Mouse (Mus musculus) 416B (cell line): Measurements from ENCODE around the gene Synpo2.

Experiments
- DNase-seq: peaks from one replicate; pipeline ENCODE4 v3.0.0; 2011; ENCODE audit warnings: low read depth

The Synpo2 gene

DNA sequence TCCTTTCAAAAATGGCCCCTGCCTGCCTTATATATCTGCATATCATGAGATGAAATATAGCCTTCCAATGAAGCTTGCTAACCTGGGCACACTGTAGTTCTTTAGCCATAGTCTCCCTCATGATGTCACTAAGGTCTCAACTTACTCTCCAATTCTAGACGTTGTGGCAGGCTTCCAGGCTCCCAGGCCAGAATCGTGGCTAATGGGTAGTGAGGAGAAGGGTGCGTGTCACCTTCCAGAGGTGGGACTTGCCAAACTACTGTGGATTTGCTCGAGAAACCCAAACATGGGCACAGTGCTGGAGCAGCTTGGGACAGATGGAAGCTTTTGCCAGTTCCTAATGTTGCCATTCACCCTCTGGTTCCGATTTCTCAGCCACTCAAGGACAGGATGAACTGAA lies 69.5 kb downstream of the Synpo2 start:
- no peak for DNase-seq

- DNase-seq: no peak
Measured at GRCm38 (mm10) chr3:123164183-123164582, 71.8 kb downstream of the Synpo2 start.

- DNase-seq: no peak
Measured at GRCm38 (mm10) chr3:123163192-123163523, 72.8 kb downstream of the Synpo2 start.

GRCm38 (mm10) chr3:123162289-123163191 lies 73.4 kb downstream of the Synpo2 start:
- DNase-seq: no peak

- DNase-seq: peak; percentile 51
Measured at GRCm38 (mm10) chr3:123160792-123161191, 75.2 kb downstream of the Synpo2 start.

GRCm38 (mm10) chr3:123159139-123159824 lies 76.7 kb downstream of the Synpo2 start:
- DNase-seq: peak; percentile 61

DNA sequence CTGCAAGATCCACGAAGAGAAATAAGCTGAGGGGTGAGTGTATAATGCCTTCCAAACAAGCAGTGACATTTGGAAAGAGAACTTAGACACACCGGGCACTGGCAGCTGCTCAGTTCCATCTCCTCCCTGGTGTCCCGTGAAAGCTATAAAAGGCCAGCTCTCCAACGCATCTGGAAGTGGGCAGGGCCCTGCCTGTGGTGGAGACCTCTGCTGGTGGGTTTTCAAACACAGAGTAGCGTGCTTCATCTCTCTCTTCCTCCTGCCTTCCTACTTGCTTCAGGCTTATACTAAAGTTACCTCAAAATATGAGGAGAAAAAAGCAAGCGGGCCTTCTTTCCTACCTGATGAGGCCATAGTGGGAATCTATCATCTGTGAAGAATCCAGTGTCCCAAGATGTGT lies 77.4 kb downstream of the Synpo2 start:
- peak; percentile 18 for DNase-seq

DNA sequence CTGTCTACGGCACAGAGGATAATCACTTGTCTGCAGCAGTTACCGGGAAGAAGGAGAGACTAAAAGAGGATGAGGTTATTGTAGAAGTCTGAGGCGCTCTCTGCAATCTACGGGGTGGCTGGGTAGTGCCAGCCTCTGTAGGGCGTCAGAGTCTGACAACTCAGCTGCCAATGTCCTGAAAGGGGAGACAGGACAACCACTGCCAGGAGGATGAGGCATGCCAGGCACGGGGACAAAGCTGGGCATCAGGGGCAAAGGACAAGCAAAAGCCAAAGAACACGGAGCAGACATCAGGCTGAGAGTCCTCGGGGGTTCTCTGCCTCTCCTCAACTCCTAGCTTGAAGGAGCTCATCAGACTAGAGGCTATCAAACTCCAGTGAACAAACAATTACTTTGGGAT lies 82.6 kb downstream of the Synpo2 start:
- DNase-seq: no peak

DNA sequence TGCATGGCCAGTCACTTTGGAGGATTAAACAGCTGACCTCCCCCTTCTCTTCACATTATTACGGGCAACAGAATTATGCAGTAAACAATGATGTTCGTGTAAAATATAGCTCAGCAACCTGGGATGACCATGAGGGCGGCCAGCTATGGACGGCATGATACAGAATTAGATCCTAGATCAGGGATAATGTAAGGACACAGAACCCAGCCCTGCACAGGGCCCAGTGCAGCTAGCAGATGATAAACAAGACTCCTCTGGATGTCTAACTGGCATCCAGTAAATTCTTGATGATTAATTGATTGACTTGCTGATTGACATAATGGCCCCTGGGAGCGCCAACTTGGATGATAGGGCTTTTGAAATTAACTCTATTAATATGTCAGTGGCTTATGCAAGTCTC lies 83.0 kb downstream of the Synpo2 start:
- DNase-seq: no peak

GRCm38 (mm10) chr3:123150523-123151135 lies 85.3 kb downstream of the Synpo2 start:
- no peak for DNase-seq

DNA sequence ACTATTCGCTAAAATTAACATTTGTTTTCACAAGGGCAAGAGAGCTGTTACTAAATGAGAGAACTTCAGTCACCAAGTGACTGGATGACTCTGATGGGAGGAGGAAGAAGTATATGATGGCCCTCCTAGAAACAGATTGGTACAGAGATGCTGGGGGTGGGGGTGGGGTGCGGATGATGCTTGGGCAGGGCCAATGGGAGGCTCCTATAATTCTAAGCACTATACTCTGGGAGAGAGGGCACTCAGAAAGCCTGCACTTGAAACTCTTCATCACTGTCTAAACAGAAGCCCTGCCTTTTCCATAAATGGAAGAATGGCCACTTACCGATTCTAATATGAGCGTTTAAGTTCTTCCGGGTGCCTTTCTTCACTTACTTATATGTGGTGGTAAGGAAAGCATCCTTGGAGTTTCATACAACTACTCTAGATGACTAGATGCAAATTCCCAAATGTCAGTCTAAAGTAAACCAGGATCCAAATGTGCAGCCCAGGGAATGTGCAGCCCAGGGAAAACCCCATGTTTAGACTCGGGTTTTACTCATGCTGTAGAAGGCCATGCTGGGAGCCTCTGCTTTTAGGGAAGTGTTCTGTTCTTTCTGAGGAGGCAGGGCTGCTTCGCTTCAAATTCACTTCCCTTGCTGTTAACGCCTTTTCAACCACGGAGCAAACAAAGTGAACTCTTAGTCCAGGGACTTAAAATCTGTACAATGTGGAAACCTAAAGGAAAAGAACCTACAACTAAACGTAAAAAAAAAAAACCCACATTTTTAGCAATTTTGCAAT lies 86.4 kb downstream of the Synpo2 start:
- no peak for DNase-seq

- DNase-seq: no peak
Measured at GRCm38 (mm10) chr3:123148641-123149040, 87.3 kb downstream of the Synpo2 start.

- DNase-seq: no peak
Measured at GRCm38 (mm10) chr3:123146557-123146956, 89.4 kb downstream of the Synpo2 start.

GRCm38 (mm10) chr3:123145942-123146341 lies 90.0 kb downstream of the Synpo2 start:
- DNase-seq: no peak

DNA sequence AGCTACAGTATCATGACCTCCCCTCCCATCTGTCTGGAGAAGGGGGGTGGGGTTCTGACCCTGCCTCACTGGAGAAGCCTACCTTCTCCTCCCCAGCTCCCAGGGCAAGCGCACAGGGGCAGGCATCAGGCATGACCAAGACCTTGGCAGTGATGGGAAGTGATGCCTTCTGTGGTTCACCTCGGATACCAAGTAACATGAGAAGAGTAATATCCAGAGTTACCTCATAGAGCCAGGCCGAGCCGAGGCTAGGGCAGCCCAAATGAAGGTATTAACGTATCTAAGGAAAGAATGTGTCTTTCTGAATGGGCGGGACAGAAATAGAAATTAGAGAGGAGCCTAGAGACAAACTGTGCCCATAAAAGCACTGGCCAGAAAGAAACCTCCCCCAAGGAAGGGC lies 92.5 kb downstream of the Synpo2 start:
- peak; percentile 36 for DNase-seq

- DNase-seq: no peak
Measured at GRCm38 (mm10) chr3:123142298-123142697, 93.7 kb downstream of the Synpo2 start.

DNA sequence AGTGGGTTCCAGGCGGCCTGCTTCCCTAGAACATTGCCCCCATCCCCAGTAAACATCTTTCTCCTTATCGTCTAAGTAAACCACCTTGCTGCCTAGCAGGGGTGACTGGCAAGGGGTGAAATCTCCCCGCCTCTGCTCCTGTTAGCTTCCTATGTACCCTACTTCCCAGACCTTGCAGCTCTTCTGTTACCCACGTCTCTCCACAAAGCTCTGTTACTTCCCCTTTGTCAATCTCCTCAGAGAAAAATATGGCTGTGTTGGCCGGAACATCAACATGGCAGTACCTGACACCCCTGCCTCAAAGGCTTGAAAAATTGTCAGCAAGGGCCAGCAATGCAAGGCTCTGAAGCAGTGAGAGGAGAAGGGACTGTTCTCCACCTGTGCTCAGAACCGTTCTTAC lies 94.9 kb downstream of the Synpo2 start:
- no peak for DNase-seq

DNA sequence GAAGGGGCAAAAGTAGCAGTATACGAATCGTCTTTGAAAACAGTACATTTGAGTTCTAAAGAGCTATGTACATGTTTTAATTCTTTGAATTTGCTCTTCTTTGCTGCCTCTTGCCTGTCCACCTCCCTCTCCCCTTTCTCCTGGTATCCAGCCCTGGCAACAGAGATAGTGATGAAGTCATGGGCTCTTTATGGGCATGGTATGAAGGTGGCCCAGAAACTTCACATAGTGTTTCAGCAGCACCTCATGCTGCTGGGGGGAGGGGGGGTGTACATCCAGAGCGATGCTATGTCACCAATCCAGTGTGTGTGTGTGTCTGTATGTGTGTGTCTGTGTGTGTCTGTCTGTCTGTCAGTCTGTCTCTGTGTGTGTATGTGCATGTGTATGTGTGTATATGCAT lies 95.8 kb downstream of the Synpo2 start:
- DNase-seq: no peak

DNA sequence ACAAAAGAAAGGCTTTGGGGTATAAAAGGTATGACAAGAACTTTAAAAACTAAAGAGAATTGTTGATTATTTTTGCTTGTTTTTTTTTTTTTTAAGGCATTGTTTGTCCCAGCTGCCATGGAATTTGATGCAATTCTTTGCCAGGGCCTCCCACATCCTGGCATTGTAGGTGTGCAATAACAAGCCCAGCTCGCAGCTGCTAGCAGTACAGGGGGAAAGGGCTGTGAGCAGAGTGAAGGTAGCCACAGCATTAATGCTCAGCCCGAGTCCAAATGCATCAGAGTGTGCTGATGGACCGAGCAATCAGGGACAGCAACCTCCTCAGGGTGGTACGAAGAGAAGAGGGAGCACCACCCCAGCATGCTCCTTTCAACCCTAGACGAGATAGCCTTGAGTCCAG lies 96.3 kb downstream of the Synpo2 start:
- DNase-seq: no peak

GRCm38 (mm10) chr3:123138274-123139003 lies 97.5 kb downstream of the Synpo2 start:
- no peak for DNase-seq

DNA sequence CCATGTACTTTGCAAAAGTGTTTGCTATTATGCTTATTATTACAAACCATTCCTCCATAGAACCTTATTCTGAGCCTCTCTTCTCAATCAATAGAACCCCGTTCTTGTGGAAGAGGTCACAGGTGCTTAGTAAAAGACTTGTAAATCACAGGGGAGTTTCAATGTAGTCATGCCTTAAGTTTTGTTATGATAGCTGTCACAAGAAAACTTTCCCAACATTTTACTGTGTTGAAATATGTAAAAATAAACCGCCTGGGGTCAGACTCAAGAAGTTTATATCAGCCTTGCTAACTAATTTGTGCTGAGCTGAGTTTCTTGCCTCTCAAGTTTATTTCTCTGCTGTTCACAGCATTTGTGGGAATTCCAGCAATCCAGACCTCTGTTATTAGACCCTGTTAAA lies 103.8 kb downstream of the Synpo2 start:
- DNase-seq: no peak
